Mouse (Mus musculus) kidney, adult 18-20 months (tissue): Measurements from ENCODE around the gene Cytl1.

Source experiments
- DNase-seq: peaks from one replicate; pipeline ENCODE4 v3.0.0; 2021

The Cytl1 gene

GRCm38 (mm10) chr5:37770870-37771269, 35.6 kb downstream of the Cytl1 start:
- no peak for DNase-seq

DNA sequence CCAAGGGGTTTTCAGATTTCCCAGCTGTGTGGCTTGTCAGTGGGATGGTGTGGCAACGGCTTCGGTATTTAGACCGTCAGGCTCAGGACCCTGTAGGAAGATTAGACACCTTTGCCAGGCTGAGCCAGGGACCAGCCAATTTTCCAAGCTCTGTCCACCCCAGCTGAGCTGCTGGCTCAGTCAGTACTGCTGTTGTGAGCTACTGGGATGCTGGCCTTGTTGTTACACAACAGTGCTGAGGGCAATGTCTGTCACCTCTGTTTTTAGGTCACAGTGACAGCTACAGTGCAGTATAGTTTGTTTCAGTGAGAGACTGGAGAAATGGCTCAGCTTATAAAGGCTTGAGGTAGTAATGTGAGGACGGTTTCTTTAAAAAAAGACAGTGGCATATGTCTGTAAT, 38.7 kb downstream of the Cytl1 start:
- DNase-seq, result no peak

DNA sequence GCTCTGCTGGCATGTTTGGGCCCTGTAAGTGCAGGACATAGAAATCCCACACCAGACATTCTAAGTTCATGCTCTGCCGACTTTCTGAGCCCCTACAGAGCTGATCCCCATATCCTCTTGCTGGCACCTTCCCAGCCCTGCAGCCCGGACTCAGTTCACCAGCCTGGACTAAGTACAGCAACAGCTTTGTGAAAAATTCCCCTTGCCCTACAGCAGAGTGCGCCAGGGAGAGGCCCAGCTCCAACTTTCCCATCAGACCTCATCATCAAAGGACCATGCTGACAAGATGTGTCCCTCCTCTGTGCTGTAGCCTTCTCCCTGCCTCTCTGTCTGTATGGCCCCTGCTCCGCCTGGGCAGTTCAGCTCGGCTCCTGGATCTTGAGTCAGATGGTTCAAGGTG, 40.4 kb downstream of the Cytl1 start:
- DNase-seq, result no peak

DNA sequence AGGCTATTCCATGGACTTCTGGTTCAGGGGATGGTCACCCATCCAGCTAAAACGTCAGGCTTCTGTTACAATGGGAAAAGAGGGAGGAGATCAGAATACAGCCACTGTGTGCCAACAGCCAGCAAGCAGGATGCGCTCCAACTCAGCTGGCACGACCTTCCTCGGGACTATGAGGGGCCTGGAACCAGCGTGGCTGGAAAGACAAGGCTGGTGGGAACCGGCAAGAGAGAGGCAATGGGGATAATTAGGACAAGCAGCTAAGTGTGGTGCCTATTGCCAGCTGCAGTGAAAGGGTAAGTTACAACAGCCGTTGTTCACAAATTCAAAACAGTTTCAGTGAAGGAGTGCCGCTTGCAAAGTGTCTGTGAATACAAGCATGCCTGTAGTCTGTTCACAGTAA, 48.0 kb downstream of the Cytl1 start:
- no peak for DNase-seq

DNA sequence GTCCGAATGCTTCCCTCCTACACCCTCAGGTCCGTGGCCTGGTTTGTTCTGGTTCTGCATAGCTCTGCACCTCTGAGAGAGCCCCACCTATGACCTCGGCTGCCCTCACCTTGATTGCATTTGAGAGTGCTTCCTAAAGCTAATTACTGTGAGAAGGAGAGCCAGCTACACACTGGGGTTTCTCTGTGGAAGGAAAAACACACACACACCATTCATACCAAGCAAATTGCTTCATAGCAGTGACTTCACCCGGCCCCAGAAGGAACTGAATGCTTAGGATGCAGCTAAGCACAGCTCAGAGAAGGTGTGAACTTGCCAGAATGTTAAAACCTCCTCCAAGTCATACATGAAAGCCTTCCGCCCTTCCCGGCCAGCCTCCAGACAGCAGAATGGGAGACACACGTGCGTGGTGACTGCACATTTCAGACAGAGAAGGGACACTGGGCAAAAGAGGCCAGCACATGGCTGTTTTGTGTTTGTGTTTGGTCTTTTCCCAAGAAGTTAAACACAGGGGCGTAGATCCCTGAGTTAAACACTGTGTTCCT, 49.6 kb downstream of the Cytl1 start:
- no peak for DNase-seq
